Mouse (Mus musculus): ENCODE measurements around the gene Tsen54. TPM values are rescaled to one million over a fixed set of nuclear protein-coding genes. Genes with fewer than 3 reads are reported as not detected.

Gene Tsen54
- polyA plus RNA-seq, 1 experiment from 2014 or later: 21.2 TPM

DNA sequence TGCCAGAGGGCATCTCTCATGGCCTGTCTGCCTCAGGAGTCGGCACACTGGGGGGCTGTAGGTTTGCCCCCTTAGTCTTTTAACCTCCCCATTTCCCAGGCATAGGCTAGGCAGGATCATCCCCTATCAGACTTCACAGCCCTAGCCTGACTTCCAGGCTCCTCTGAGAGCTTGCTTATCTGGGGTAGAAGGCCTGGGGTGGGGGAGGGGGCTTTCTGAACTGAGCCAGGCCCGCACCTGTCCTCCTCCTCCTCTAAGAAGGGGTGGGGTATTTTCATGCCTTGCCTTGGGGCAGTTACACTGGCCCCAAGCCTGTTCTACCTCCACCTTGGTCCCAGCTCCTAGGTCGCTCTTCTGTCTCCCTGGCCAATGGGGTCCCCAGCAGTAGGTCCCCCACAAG lies 17.0 kb downstream of the Tsen54 start:
- Histone ChIP-seq H3K4me1 (ENCODE audit: control insufficient read depth, insufficient read depth, low read length) (peaks cover 16% of the 10 kb centered on the region), H3K36me3 (ENCODE audit: control insufficient read depth, insufficient read depth, low read length) (no peaks in the 10 kb centered on the region), H3K9ac (ENCODE audit: low read depth, low read length) (no peak overlapping the region), H3K9me3 (ENCODE audit: control insufficient read depth, low read length) (no peaks in the 10 kb centered on the region), H3K27ac (replicated peaks; ENCODE audit: low read depth, low read length) (no peak overlapping the region), H3K4me2 (ENCODE audit: low read depth, low read length) (no peak overlapping the region), H3K27me3 (replicated peaks; ENCODE audit: control insufficient read depth, insufficient read depth, low read length) (peaks cover 17% of the 10 kb centered on the region), H3K4me3 (ENCODE audit: low read depth, low read length) (no peak overlapping the region)
- WGBS: 37% methylated on average over 3 of the region's 3 CpGs
- DNase-seq (ENCODE audit: low spot score) (no peak), ATAC-seq (ENCODE audit: low read depth) (no peak)

GRCm38 (mm10) chr11:115832064-115832463 lies 17.5 kb downstream of the Tsen54 start:
- Histone ChIP-seq H3K4me1 (ENCODE audit: control insufficient read depth, insufficient read depth, low read length) (peaks cover 16% of the 10 kb centered on the region), H3K27me3 (replicated peaks; ENCODE audit: control insufficient read depth, insufficient read depth, low read length) (peaks cover 17% of the 10 kb centered on the region), H3K36me3 (ENCODE audit: control insufficient read depth, insufficient read depth, low read length) (no peaks in the 10 kb centered on the region), H3K4me2 (ENCODE audit: low read depth, low read length) (no peak overlapping the region), H3K9ac (ENCODE audit: low read depth, low read length) (no peak overlapping the region), H3K4me3 (ENCODE audit: low read depth, low read length) (no peak overlapping the region), H3K9me3 (ENCODE audit: control insufficient read depth, low read length) (no peaks in the 10 kb centered on the region), H3K27ac (replicated peaks; ENCODE audit: low read depth, low read length) (no peak overlapping the region)
- WGBS: 65% methylated on average over 6 of the region's 6 CpGs
- no peak for DNase-seq (ENCODE audit: low spot score)
- ATAC-seq (ENCODE audit: low read depth): no peak

- no peak for ATAC-seq (ENCODE audit: low read depth)
- no peak overlapping the region for H3K9ac ChIP-seq (ENCODE audit: low read depth, low read length)
- no peak overlapping the region for H3K4me2 ChIP-seq (ENCODE audit: low read depth, low read length)
Observed at GRCm38 (mm10) chr11:115832523-115832922, 18.0 kb downstream of the Tsen54 start.

GRCm38 (mm10) chr11:115833021-115833513 lies 18.5 kb downstream of the Tsen54 start:
- Histone ChIP-seq H3K4me3 (ENCODE audit: low read depth, low read length) (no peak overlapping the region), H3K9ac (ENCODE audit: low read depth, low read length) (no peak overlapping the region), H3K27me3 (replicated peaks; ENCODE audit: control insufficient read depth, insufficient read depth, low read length) (peaks cover 17% of the 10 kb centered on the region), H3K4me1 (ENCODE audit: control insufficient read depth, insufficient read depth, low read length) (peaks cover 16% of the 10 kb centered on the region), H3K27ac (replicated peaks; ENCODE audit: low read depth, low read length) (no peak overlapping the region; the same call in 1 of the 2 replicates), H3K9me3 (ENCODE audit: control insufficient read depth, low read length) (no peaks in the 10 kb centered on the region), H3K4me2 (ENCODE audit: low read depth, low read length) (no peak overlapping the region), H3K36me3 (ENCODE audit: control insufficient read depth, insufficient read depth, low read length) (no peaks in the 10 kb centered on the region)
- 17% methylated on average over 8 of the region's 8 CpGs for WGBS
- DNase-seq (ENCODE audit: low spot score): no peak
- ATAC-seq (ENCODE audit: low read depth): no peak

More at GRCm38 (mm10) chr11:115832523-115832922, 18.0 kb downstream of the Tsen54 start:
- Histone ChIP-seq H3K4me1 (ENCODE audit: control insufficient read depth, insufficient read depth, low read length) (peaks cover 16% of the 10 kb centered on the region), H3K27ac (replicated peaks; ENCODE audit: low read depth, low read length) (no peak overlapping the region; the same call in 1 of the 2 replicates), H3K4me3 (ENCODE audit: low read depth, low read length) (no peak overlapping the region), H3K36me3 (ENCODE audit: control insufficient read depth, insufficient read depth, low read length) (no peaks in the 10 kb centered on the region), H3K9me3 (ENCODE audit: control insufficient read depth, low read length) (no peaks in the 10 kb centered on the region), H3K27me3 (replicated peaks; ENCODE audit: control insufficient read depth, insufficient read depth, low read length) (peaks cover 17% of the 10 kb centered on the region)
- DNase-seq (ENCODE audit: low spot score): peak; percentile 55
- 17% methylated on average over 8 of the region's 8 CpGs for WGBS

DNA sequence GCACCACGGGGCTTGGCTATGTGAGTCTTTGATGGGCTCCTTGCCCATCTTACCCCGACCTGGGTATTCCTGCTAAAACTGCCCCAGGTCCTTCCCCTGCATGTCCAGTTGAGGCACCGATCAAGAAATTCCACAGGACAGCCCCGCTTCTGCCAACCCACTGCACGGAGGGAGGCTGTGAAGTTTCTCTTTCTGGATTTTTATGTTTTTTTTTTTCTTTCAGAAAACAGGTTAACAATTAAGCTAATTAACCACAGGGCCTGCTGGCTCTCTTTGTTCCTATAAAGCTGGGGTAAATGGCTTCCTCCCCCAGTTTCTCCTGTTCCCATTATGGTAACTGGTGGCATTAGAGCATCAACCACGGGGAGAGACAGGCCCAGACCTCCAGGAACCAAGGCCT lies 19.5 kb downstream of the Tsen54 start:
- Histone ChIP-seq H3K4me2 (ENCODE audit: low read depth, low read length) (no peak overlapping the region), H3K27ac (replicated peaks; ENCODE audit: low read depth, low read length) (no peak overlapping the region), H3K4me3 (ENCODE audit: low read depth, low read length) (no peak overlapping the region), H3K36me3 (ENCODE audit: control insufficient read depth, insufficient read depth, low read length) (no peaks in the 10 kb centered on the region), H3K9ac (ENCODE audit: low read depth, low read length) (no peak overlapping the region), H3K4me1 (ENCODE audit: control insufficient read depth, insufficient read depth, low read length) (peaks cover 20% of the 10 kb centered on the region), H3K9me3 (ENCODE audit: control insufficient read depth, low read length) (no peaks in the 10 kb centered on the region), H3K27me3 (replicated peaks; ENCODE audit: control insufficient read depth, insufficient read depth, low read length) (peaks cover 17% of the 10 kb centered on the region)
- WGBS: 59% methylated on average over 6 of the region's 6 CpGs
- DNase-seq (ENCODE audit: low spot score): no peak
- ATAC-seq (ENCODE audit: low read depth): no peak

GRCm38 (mm10) chr11:115836656-115837395 lies 22.3 kb downstream of the Tsen54 start:
- no peak overlapping the region for H3K9ac ChIP-seq (ENCODE audit: low read depth, low read length)
- ATAC-seq (ENCODE audit: low read depth) (no peak), DNase-seq (ENCODE audit: low spot score) (no peak)
- H3K9me3 ChIP-seq (ENCODE audit: control insufficient read depth, low read length): no peaks in the 10 kb centered on the region
- no peak overlapping the region for H3K27ac ChIP-seq (replicated peaks; ENCODE audit: low read depth, low read length)
- H3K36me3 ChIP-seq (ENCODE audit: control insufficient read depth, insufficient read depth, low read length): no peaks in the 10 kb centered on the region
- H3K4me3 ChIP-seq (ENCODE audit: low read depth, low read length): no peak overlapping the region
- 0 out of 2 replicates have a peak, but pooled peaks cover 1% of the 10 kb centered on the region for H3K27me3 ChIP-seq (replicated peaks; ENCODE audit: control insufficient read depth, insufficient read depth, low read length)
- WGBS: 44% methylated on average over 11 of the region's 11 CpGs
- H3K4me2 ChIP-seq (ENCODE audit: low read depth, low read length): no peak overlapping the region
- H3K4me1 ChIP-seq (ENCODE audit: control insufficient read depth, insufficient read depth, low read length): peaks cover 31% of the 10 kb centered on the region

GRCm38 (mm10) chr11:115837606-115838345 lies 23.3 kb downstream of the Tsen54 start:
- no peaks in the 10 kb centered on the region for H3K27me3 ChIP-seq (replicated peaks; ENCODE audit: control insufficient read depth, insufficient read depth, low read length)
- 89% methylated on average over 22 of the region's 22 CpGs for WGBS
- H3K4me3 ChIP-seq (ENCODE audit: low read depth, low read length): no peak overlapping the region
- H3K4me1 ChIP-seq (ENCODE audit: control insufficient read depth, insufficient read depth, low read length): peaks cover 30% of the 10 kb centered on the region
- no peaks in the 10 kb centered on the region for H3K36me3 ChIP-seq (ENCODE audit: control insufficient read depth, insufficient read depth, low read length)
- no peaks in the 10 kb centered on the region for H3K9me3 ChIP-seq (ENCODE audit: control insufficient read depth, low read length)
- no peak for DNase-seq (ENCODE audit: low spot score)
- no peak for ATAC-seq (ENCODE audit: low read depth)
- H3K27ac ChIP-seq (replicated peaks; ENCODE audit: low read depth, low read length): no peak overlapping the region
- H3K9ac ChIP-seq (ENCODE audit: low read depth, low read length): no peak overlapping the region
- H3K4me2 ChIP-seq (ENCODE audit: low read depth, low read length): no peak overlapping the region

- Histone ChIP-seq H3K4me2 (ENCODE audit: low read depth, low read length) (no peak overlapping the region), H3K36me3 (ENCODE audit: control insufficient read depth, insufficient read depth, low read length) (no peaks in the 10 kb centered on the region), H3K4me1 (ENCODE audit: control insufficient read depth, insufficient read depth, low read length) (peaks cover 20% of the 10 kb centered on the region), H3K27ac (replicated peaks; ENCODE audit: low read depth, low read length) (no peak overlapping the region), H3K9ac (ENCODE audit: low read depth, low read length) (no peak overlapping the region), H3K9me3 (ENCODE audit: control insufficient read depth, low read length) (no peaks in the 10 kb centered on the region), H3K4me3 (ENCODE audit: low read depth, low read length) (no peak overlapping the region), H3K27me3 (replicated peaks; ENCODE audit: control insufficient read depth, insufficient read depth, low read length) (no peaks in the 10 kb centered on the region)
- WGBS: 22% methylated on average over 4 of the region's 4 CpGs
- DNase-seq (ENCODE audit: low spot score) (peak; percentile 87), ATAC-seq (ENCODE audit: low read depth) (peak; percentile 82)
Observed at GRCm38 (mm10) chr11:115838895-115839311, 24.4 kb downstream of the Tsen54 start.
